In the genomic region with DNA sequence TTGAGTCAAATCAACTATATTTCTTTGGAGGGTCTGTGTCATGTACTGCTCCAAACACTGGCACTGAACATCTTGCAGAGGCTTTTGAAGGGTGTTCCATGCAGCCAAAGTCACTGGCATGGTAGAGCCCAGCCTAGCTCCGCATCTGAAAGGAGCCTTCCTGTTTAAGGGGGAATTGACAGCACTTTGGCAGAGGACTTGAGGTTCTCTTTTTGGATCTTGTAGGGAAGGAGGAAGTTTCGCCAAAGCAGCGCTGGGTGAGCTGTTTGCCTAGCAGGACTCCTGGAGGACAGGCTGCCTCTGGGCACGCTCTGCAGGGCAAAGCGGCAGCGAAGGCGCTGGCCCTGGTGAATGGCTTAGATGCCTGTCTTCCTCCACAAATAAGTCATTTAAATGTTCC, we compare ENCODE assay signal across 13 mouse cellular contexts.
DNase-seq lines count a peak whose midpoint lies in the region; ATAC-seq lines count a peak whose summit lies in the region.
"Had no signal": no experiment of that assay in that cellular context is flagged by ENCODE, and none has a peak within 500 bp of the region (broad histone marks: within the 10 kb centered on the region; RNA-seq: fewer than 3 reads in every experiment).

No protein-coding gene starts in this region.

- H3K4me3 ChIP-seq in hindbrain, embryonic 16.5 days (ENCODE audit: low read length) = no peak overlapping the region
- H3K4me3 ChIP-seq in hindbrain, embryonic 10.5 days = no peak overlapping the region
- H3K4me3 ChIP-seq in midbrain, embryonic 14.5 days (replicated peaks; ENCODE audit: low read depth, low read length) = no peak overlapping the region
- H3K4me3 ChIP-seq in midbrain, embryonic 13.5 days (replicated peaks) = no peak overlapping the region
- H3K4me3 ChIP-seq: heart, adult 2 months; limb, embryonic 15.5 days had no signal

- peak overlapping the region; percentile 29; the same call in 1 of the 2 replicates for H3K27ac ChIP-seq in hindbrain, embryonic 16.5 days (ENCODE audit: low read depth, low read length)
- no peak overlapping the region for H3K27ac ChIP-seq in hindbrain, embryonic 10.5 days
- no peak overlapping the region; the same call in 1 of the 2 replicates for H3K27ac ChIP-seq in midbrain, embryonic 14.5 days (replicated peaks; ENCODE audit: low read depth, low read length)
- no peak overlapping the region for H3K27ac ChIP-seq in midbrain, embryonic 13.5 days
- H3K27ac ChIP-seq: heart, adult 2 months; limb, embryonic 15.5 days had no signal

- WGBS in hindbrain, embryonic 16.5 days = 48% methylated on average over 7 of the region's 7 CpGs
- WGBS in hindbrain, embryonic 10.5 days = 60% methylated on average over 7 of the region's 7 CpGs
- WGBS in midbrain, embryonic 14.5 days = 57% methylated on average over 7 of the region's 7 CpGs
- 54% methylated on average over 7 of the region's 7 CpGs for WGBS in midbrain, embryonic 13.5 days

- H3K9me3 ChIP-seq in hindbrain, embryonic 16.5 days (ENCODE audit: control insufficient read depth, low read length) = no peaks in the 10 kb centered on the region
- no peaks in the 10 kb centered on the region for H3K9me3 ChIP-seq in hindbrain, embryonic 10.5 days
- no peaks in the 10 kb centered on the region for H3K9me3 ChIP-seq in midbrain, embryonic 14.5 days (ENCODE audit: control insufficient read depth, low read length)
- H3K9me3 ChIP-seq in midbrain, embryonic 13.5 days = no peaks in the 10 kb centered on the region
- H3K9me3 ChIP-seq: limb, embryonic 15.5 days had no signal

- ATAC-seq in hindbrain, embryonic 16.5 days = peak; percentile 77
- ATAC-seq in midbrain, embryonic 14.5 days (ENCODE audit: low FRiP score, low TSS enrichment) = no peak
- ATAC-seq in midbrain, embryonic 13.5 days = no peak
- ATAC-seq: Patski had no signal

- no peak overlapping the region for H3K9ac ChIP-seq in hindbrain, embryonic 16.5 days (ENCODE audit: low read depth, low read length)
- no peak overlapping the region for H3K9ac ChIP-seq in midbrain, embryonic 14.5 days (replicated peaks; ENCODE audit: low read length)
- no peak overlapping the region for H3K9ac ChIP-seq in midbrain, embryonic 13.5 days (replicated peaks)
- H3K9ac ChIP-seq: limb, embryonic 15.5 days had no signal

- peak; percentile 6 for DNase-seq in cerebellum, adult 9-11 months
- DNase-seq in cerebellum, adult 8-10 months = no peak
- no peak for DNase-seq in hindbrain, embryonic 10.5 days (ENCODE audit: low spot score)
- DNase-seq in midbrain, embryonic 14.5 days = peak; percentile 29
- peak; percentile 26 to 38 for DNase-seq in cerebellum, postnatal 25 days
- DNase-seq in thymus, postnatal 36 days = no peak
- DNase-seq: heart, adult 2 months; lung, adult 18-20 months; lung, postnatal 4 days had no signal

- H3K4me2 ChIP-seq in hindbrain, embryonic 16.5 days (ENCODE audit: low read length) = no peak overlapping the region
- no peak overlapping the region for H3K4me2 ChIP-seq in midbrain, embryonic 14.5 days (ENCODE audit: low read length)
- no peak overlapping the region for H3K4me2 ChIP-seq in midbrain, embryonic 13.5 days (replicated peaks)
- H3K4me2 ChIP-seq: limb, embryonic 15.5 days had no signal

- no peaks in the 10 kb centered on the region for H3K36me3 ChIP-seq in hindbrain, embryonic 16.5 days (ENCODE audit: control insufficient read depth, insufficient read depth, low read length)
- H3K36me3 ChIP-seq in hindbrain, embryonic 10.5 days = no peaks in the 10 kb centered on the region
- no peaks in the 10 kb centered on the region for H3K36me3 ChIP-seq in midbrain, embryonic 14.5 days (ENCODE audit: control insufficient read depth, insufficient read depth, low read length)
- H3K36me3 ChIP-seq in midbrain, embryonic 13.5 days = no peaks in the 10 kb centered on the region
- H3K36me3 ChIP-seq: limb, embryonic 15.5 days had no signal

- H3K27me3 ChIP-seq in hindbrain, embryonic 16.5 days (replicated peaks; ENCODE audit: control insufficient read depth, insufficient read depth, low read length) = no peaks in the 10 kb centered on the region
- H3K27me3 ChIP-seq in hindbrain, embryonic 10.5 days (ENCODE audit: insufficient read depth, poor library complexity, severe bottlenecking) = no peaks in the 10 kb centered on the region
- no peaks in the 10 kb centered on the region for H3K27me3 ChIP-seq in midbrain, embryonic 14.5 days (ENCODE audit: control insufficient read depth, insufficient read depth, low read length)
- no peaks in the 10 kb centered on the region for H3K27me3 ChIP-seq in midbrain, embryonic 13.5 days
- H3K27me3 ChIP-seq: limb, embryonic 15.5 days had no signal

- no peaks in the 10 kb centered on the region for H3K4me1 ChIP-seq in hindbrain, embryonic 16.5 days (ENCODE audit: control insufficient read depth, insufficient read depth, low read depth, low read length)
- H3K4me1 ChIP-seq in hindbrain, embryonic 10.5 days (replicated peaks) = 0 out of 2 replicates have a peak, but pooled peaks cover 2% of the 10 kb centered on the region
- no peaks in the 10 kb centered on the region for H3K4me1 ChIP-seq in midbrain, embryonic 14.5 days (ENCODE audit: control insufficient read depth, insufficient read depth, low read length)
- peaks cover 7% of the 10 kb centered on the region; the same call in 1 of the 2 replicates for H3K4me1 ChIP-seq in midbrain, embryonic 13.5 days (replicated peaks)
- H3K4me1 ChIP-seq: limb, embryonic 15.5 days had no signal

Comparison
In these comparisons a context has a peak if more than half of its experiments do, and no peak if none do; other contexts are left out.
1. DNase-seq: peak in cerebellum, adult 9-11 months (single experiment), midbrain, embryonic 14.5 days (single experiment) and cerebellum, postnatal 25 days (2 of 2); none in cerebellum, adult 8-10 months (single experiment), hindbrain, embryonic 10.5 days (single experiment) and thymus, postnatal 36 days (0 of 2).